Mouse (Mus musculus) 416B (cell line): Measurements from ENCODE around the gene Gm35549.
A peak's percentile ranks its signal among the peaks of the same experiment; 100 is the strongest.
"Not testable (repeated sequence)": the region's sequence is repeated elsewhere in the genome, so short reads cannot be mapped to it uniquely, and the experiment has no call there.

Source experiments
- DNase-seq: peaks from one replicate; pipeline ENCODE4 v3.0.0; 2011; ENCODE audit warnings: low read depth

The Gm35549 gene

DNA sequence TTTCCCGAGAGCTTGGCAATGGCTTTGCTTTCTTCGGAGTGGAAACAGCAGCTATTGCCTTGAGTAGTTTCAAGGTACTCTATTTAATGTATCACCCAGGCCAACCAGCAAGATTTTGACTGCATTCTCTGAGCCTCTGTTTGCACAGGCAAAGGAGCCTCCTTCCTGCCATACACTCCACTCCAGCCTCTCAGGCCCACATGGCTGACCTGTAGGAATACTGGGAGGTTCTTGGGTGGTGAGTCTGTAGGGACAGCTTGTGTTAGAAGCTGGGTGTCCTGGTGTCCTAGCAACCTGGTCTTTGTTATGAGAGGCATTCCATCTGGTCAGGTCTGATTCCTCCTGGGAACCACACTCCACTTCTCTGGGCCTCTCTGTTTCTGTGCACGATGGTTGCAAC, at the start of gene Gm35549:
Gene Gm35549 (minus strand): TSS at position 276 of the 400 bp plus-strand sequence.
- DNase-seq = no peak

GRCm38 (mm10) chr9:122886372-122887179, 42.7 kb upstream of the Gm35549 start:
- DNase-seq = no peak

GRCm38 (mm10) chr9:122885385-122885784, 41.5 kb upstream of the Gm35549 start, which contains the start of gene Zkscan7:
TSS of gene Zkscan7 (plus strand) at chr9:122885685.
- DNase-seq = no peak

GRCm38 (mm10) chr9:122875145-122875544, 31.3 kb upstream of the Gm35549 start:
- DNase-seq = no peak

- no peak for DNase-seq
Measured at GRCm38 (mm10) chr9:122874653-122875052, 30.8 kb upstream of the Gm35549 start.

DNA sequence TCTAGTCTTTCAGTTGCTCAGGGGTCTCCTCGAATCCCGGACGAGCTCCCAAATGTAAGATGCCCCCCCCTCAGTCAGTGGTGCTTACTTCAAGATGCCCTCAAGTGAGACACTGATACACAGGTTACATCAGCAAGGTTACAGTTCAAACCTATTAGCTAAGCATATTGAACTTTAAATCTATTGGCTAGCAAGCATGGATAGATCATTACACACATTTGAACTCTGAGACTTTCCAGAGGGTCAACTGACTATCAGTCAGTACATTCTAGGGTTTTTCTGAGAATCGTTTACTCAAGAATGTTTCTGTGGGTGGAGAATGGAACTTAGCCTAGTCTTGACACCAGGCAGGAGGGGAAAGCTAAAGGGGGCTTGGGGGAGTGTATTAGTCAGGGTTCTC, 28.8 kb upstream of the Gm35549 start:
- DNase-seq = no peak

DNA sequence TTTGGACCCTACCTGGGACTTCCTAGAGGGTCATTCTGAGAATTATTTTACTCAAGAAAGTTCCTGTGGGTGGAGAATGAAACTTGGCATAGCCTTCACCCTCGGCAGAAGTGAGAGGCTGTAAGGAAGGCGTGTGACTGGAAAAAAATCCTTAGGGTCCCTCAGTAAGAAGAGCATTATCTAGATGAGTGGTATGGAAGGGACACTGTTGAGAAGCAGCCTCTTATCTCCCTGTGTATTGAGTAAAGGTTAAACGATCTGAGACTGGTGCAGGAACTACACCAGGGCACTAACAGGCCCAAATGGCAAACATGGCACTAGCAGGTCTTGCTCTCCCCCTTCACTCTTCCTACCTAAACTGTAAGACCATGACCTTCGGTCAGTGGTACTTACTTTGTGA, 22.4 kb upstream of the Gm35549 start:
- no peak for DNase-seq

GRCm38 (mm10) chr9:122865697-122866166, 21.9 kb upstream of the Gm35549 start, which contains the start of gene Zfp445:
TSS of gene Zfp445 (minus strand) at chr9:122866006.
- peak; percentile 94 for DNase-seq

- DNase-seq = peak; percentile 31
Measured at GRCm38 (mm10) chr9:122864848-122865247, 21.0 kb upstream of the Gm35549 start.

- no peak for DNase-seq
Measured at GRCm38 (mm10) chr9:122863731-122864130, 19.9 kb upstream of the Gm35549 start.

DNA sequence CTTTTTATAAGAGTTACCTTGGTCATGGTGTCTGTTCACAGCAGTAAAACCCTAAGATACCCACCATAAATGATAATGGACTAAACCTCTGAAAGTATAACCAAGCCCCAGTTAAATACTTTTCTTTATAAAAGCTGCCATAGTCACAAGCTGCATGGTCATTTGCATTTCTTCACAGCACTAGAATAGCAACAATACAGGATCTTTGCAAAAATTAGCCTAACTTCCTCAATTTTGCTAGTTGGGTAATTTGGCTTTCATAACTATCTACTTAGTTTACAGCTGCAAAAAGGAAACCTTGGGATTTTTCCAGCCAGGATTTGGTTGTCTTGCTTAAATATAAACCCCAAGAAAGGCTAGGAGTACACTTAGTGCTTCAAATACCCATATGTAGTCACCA, 16.9 kb upstream of the Gm35549 start:
- DNase-seq = peak; percentile 21

DNA sequence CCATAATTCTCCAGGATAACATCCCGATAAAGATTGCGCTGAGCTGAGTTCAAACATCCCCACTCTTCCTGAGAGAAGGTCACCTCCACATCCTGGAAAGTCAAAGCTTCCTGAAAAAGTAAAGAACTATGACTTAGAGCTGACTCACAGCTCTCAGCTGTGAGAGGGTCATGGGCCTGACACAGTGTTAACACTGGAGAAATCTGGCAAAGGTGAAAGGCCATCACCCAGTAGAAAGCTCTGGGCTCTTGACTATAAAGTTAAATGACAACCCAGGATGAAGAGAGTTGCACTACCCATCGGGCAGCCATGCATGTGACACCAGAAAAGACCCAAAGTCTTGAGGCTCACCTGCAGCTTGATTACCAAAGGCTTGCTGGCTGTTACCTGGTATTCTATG, 12.9 kb upstream of the Gm35549 start:
- no peak for DNase-seq

GRCm38 (mm10) chr9:122855617-122856016, 11.8 kb upstream of the Gm35549 start:
- DNase-seq = no peak

GRCm38 (mm10) chr9:122855141-122855540, 11.3 kb upstream of the Gm35549 start:
- not testable (repeated sequence) for DNase-seq

GRCm38 (mm10) chr9:122854526-122854925, 10.7 kb upstream of the Gm35549 start:
- DNase-seq = no peak

GRCm38 (mm10) chr9:122847811-122848311, 4.0 kb upstream of the Gm35549 start:
- not testable (repeated sequence) for DNase-seq

DNA sequence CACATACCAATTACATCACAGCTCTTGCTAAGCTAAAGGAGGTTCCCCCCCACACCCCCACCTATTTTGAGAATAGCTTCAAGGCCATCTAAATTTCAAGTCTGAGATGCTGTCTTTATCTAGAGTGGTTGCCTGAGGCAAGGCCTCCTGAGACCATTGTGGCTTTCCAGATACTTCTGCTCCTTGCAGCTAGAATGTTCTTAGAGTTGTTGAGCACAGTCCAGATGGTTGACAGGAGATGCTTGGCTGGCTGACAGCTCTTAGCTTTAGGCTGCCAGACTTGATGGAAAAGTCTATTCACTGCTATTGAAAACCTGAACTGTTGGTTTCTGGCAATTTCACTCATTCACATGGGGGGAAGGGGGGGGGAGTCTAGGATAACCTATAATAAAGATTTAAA, 2.3 kb upstream of the Gm35549 start:
- no peak for DNase-seq

DNA sequence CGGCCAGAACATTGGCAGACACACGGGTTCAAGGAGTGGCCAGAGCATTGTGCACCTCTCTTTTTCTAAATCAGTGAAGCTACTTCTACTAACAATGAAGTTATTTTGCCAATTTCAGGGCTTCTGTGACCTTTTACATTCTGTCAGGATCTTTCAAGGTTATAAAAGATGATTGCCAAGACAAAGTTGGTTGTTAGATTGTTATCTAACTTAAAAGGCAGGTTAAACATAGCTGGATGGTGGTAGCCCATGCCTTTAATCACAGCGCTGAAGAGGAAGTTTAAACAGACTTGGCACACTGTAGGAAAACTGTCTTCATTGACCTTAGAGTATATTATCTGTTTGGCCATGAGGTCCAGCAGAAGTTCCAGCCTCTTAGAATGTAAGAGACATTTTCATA, 1.8 kb upstream of the Gm35549 start:
- no peak for DNase-seq

DNA sequence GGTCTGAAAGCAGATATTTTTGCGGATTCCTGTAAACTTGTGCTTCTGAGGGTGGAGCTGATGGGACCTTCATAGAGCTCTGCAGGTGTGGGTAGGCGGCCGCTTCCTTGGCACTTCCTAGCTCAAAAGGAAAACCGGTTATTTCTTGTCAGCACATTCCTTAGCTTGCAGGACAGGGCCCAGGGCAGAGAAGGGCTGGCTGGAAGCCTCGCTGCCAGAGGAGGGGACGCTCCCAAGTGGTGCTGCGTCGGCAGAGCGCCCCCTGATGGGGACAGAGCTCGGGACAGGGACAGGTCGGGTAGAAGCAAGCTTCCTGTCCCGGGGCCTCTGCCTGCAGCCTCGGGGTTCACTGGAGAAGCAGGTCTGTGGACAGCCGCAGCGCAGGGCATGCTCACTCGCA, 6.2 kb downstream of the Gm35549 start:
- DNase-seq = no peak

- no peak for DNase-seq
Measured at GRCm38 (mm10) chr9:122837216-122837615, 6.6 kb downstream of the Gm35549 start.

GRCm38 (mm10) chr9:122836790-122837189, 7.0 kb downstream of the Gm35549 start:
- no peak for DNase-seq

GRCm38 (mm10) chr9:122836126-122836525, 7.7 kb downstream of the Gm35549 start:
- DNase-seq = no peak

DNA sequence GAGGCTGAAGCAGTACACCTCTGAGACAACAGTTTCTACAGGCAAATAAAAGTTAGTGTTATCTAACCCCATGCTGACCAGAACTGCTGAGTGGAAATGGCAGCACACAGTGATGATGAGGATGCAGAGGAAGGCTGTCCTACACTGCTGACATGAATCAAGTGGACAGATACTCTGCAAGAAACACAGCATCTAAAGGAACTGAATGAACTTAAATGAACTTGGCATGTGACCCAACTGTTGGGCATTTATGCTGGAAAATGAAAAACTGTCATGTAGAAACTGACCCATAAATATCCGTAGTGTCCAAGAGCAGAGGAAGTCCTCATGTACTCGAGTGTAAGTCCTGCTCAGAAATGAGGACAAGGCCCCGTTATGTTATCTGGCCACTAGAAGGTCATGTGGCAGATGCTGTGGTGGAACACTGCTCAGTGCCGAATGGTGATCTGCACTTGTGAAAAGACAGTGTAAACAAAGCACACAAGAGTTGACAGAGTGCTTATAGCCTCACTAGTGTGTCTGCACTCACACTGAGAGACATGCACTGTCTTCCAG, 13.9 kb downstream of the Gm35549 start:
- no peak for DNase-seq
